Mouse (Mus musculus) brain, embryonic 18.5 days (tissue): ENCODE data around the gene Prss56.

Experiments
- DNase-seq: peaks from one replicate; pipeline ENCODE4 v3.0.0-alpha.2; 2012; ENCODE audit warnings: low read depth, low spot score

Gene Prss56

GRCm38 (mm10) chr1:87230606-87231005 is 47.5 kb downstream of the Prss56 start:
- no peak for DNase-seq

DNA sequence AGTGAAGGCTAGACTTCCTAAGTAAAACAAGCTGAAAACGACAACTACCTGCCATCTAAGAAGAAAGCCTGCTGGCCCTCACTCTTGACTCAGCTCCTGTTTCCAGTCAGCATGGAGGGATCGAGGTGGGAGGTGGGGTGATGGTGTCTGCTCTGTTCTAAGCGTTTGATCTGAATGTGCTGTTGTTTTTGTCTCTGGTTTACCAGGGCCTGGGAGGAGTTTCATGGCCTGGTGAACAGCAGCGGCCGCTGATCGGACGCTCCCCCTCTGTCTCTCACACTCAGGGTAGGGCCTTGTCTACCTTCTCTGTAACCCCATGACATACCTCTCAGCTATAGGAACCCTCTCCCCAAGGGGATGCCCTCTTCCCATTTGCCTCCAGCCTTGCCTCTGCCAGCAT is 49.1 kb downstream of the Prss56 start:
- no peak for DNase-seq
